Mouse (Mus musculus) embryonic facial prominence, embryonic 14.5 days (tissue): ENCODE results near the gene Ubxn11. TPM values are rescaled to one million over a fixed set of nuclear protein-coding genes. Genes with fewer than 3 reads are reported as not detected.
A peak's percentile ranks its signal among the peaks of the same experiment; 100 is the strongest.

ENCODE experiments used
- ATAC-seq: fragments of 200-750 bp; cut with Nextera tagmentation; 2 replicates; pipeline ENCODE4 v1.8.0; 2017; ENCODE audit warnings: low read depth, moderate number of reproducible peaks, moderate TSS enrichment
- DNase-seq: peaks from one replicate; pipeline ENCODE4 v3.0.0-alpha.2; 2015; ENCODE audit warnings: low spot score
- H3K27ac ChIP-seq: fragments of 300-500 bp; sonication (generic); replicated peaks from 2 replicates; pipeline ENCODE4 v1.5.1; 2014; ENCODE audit warnings: low read depth, mild to moderate bottlenecking, low read length, moderate library complexity
- H3K27me3 ChIP-seq: fragments of 300-500 bp; sonication (generic); replicated peaks from 2 replicates; pipeline ENCODE4 v1.6.1; 2014; ENCODE audit warnings: low read length; ENCODE audit not compliant: control insufficient read depth, insufficient read depth
- H3K36me3 ChIP-seq: fragments of 300-500 bp; sonication (generic); 2 replicates; pipeline ENCODE4 v1.6.1; 2014; ENCODE audit warnings: low read length, mixed read lengths; ENCODE audit not compliant: control insufficient read depth, insufficient read depth
- H3K4me1 ChIP-seq: fragments of 300-500 bp; sonication (generic); 2 replicates; pipeline ENCODE4 v1.6.1; 2014; ENCODE audit warnings: antibody characterized with exemption, low read length; ENCODE audit not compliant: control insufficient read depth, insufficient read depth
- H3K4me2 ChIP-seq: fragments of 300-500 bp; sonication (generic); 2 replicates; pipeline ENCODE4 v1.6.1; 2014; ENCODE audit warnings: low read depth, mild to moderate bottlenecking, low read length, moderate library complexity, mixed read lengths
- H3K4me3 ChIP-seq: fragments of 300-500 bp; sonication (generic); 2 replicates; pipeline ENCODE4 v1.5.1; 2014; ENCODE audit warnings: low read depth, mild to moderate bottlenecking, low read length
- H3K9ac ChIP-seq: fragments of 300-500 bp; sonication (generic); 2 replicates; pipeline ENCODE4 v1.6.1; 2014; ENCODE audit warnings: low read depth, mild to moderate bottlenecking, low read length, moderate library complexity, mixed read lengths
- H3K9me3 ChIP-seq: fragments of 300-500 bp; sonication (generic); 2 replicates; pipeline ENCODE4 v1.6.1; 2016; ENCODE audit warnings: low read length; ENCODE audit not compliant: control insufficient read depth
- WGBS: fragments of 180-500 bp; shearing (Covaris S2); extraction: QIAGEN DNeasy Blood & Tissue Kit; methylation state at CpG from one replicate; pipeline ENCODE4 v1.1.7; 2014; 5-methylcytosine and 5-hydroxymethylcytosine counted together
- polyA plus RNA-seq: library from polyadenylated mRNA; unstranded; fragments of >200 nt; fragmentation: Nextera tagmentation; extraction: Ambion mirVana; gene quantifications from 2 replicates; pipeline ENCODE4 v1.2.1, GENCODE M21; 2014

Ubxn11 gene
- polyA plus RNA-seq: 9.7 and 10.2 TPM in 2 replicates

- peak; percentile 96 for DNase-seq
- H3K4me3 ChIP-seq: peak within 1 kb of the TSS; percentile 75
- no peaks in the 10 kb centered on the region for H3K4me1 ChIP-seq
- no peaks in the 10 kb centered on the region for H3K27me3 ChIP-seq
- WGBS: 17% methylated on average over 34 of the region's 34 CpGs
- ATAC-seq: peak; percentile 99
- H3K36me3 ChIP-seq: no peaks in the 10 kb centered on the region
- H3K9ac ChIP-seq: peak within 1 kb of the TSS; percentile 72
- no peaks in the 10 kb centered on the region for H3K9me3 ChIP-seq
- H3K27ac ChIP-seq: no peak within 1 kb of the TSS
- H3K4me2 ChIP-seq: peak within 1 kb of the TSS; percentile 72
Measured at GRCm38 (mm10) chr4:134101979-134102741, at the start of gene Ubxn11. Ubxn11 (plus strand) TSS chr4:134102570.

GRCm38 (mm10) chr4:134053538-134053937 is 48.8 kb upstream of the Ubxn11 start, which contains the start of gene Zfp683:
Zfp683 (plus strand) TSS chr4:134053838.
- H3K4me2 ChIP-seq: no peak within 1 kb of the TSS
- H3K9me3 ChIP-seq: no peaks in the 10 kb centered on the region
- peaks cover 5% of the 10 kb centered on the region; the same call in 1 of the 2 replicates for H3K4me1 ChIP-seq
- WGBS: 89% methylated on average over 3 of the region's 3 CpGs
- no peak for ATAC-seq
- no peaks in the 10 kb centered on the region for H3K27me3 ChIP-seq
- H3K4me3 ChIP-seq: no peak within 1 kb of the TSS
- no peaks in the 10 kb centered on the region for H3K36me3 ChIP-seq
- DNase-seq: no peak
- H3K27ac ChIP-seq: no peak within 1 kb of the TSS
- no peak within 1 kb of the TSS for H3K9ac ChIP-seq

GRCm38 (mm10) chr4:134058166-134058715 is 44.1 kb upstream of the Ubxn11 start:
- Histone ChIP-seq H3K27me3 (no peaks in the 10 kb centered on the region), H3K4me1 (no peaks in the 10 kb centered on the region), H3K9ac (no peak overlapping the region), H3K36me3 (no peaks in the 10 kb centered on the region), H3K9me3 (no peaks in the 10 kb centered on the region), H3K27ac (no peak overlapping the region), H3K4me2 (0 out of 2 replicates have a peak overlapping the region, but pooled peaks have one; percentile 10), H3K4me3 (0 out of 2 replicates have a peak overlapping the region, but pooled peaks have one; percentile 2)
- ATAC-seq: no peak
- 26% methylated on average over 14 of the region's 14 CpGs for WGBS
- DNase-seq: no peak

GRCm38 (mm10) chr4:134058908-134059307 is 43.5 kb upstream of the Ubxn11 start:
- DNase-seq: no peak

GRCm38 (mm10) chr4:134060135-134060865 is 42.1 kb upstream of the Ubxn11 start, which contains the start of gene Crybg2:
Crybg2 (plus strand) TSS chr4:134060815.
- no peak for ATAC-seq
- Histone ChIP-seq H3K27ac (no peak within 1 kb of the TSS), H3K4me3 (no peak within 1 kb of the TSS), H3K36me3 (no peaks in the 10 kb centered on the region), H3K4me2 (no peak within 1 kb of the TSS), H3K4me1 (no peaks in the 10 kb centered on the region), H3K27me3 (peaks cover 5% of the 10 kb centered on the region; the same call in 1 of the 2 replicates), H3K9ac (no peak within 1 kb of the TSS), H3K9me3 (no peaks in the 10 kb centered on the region)
- WGBS: 44% methylated on average over 25 of the region's 28 CpGs
- DNase-seq: no peak

More at GRCm38 (mm10) chr4:134058908-134059307, 43.5 kb upstream of the Ubxn11 start:
- H3K4me2 ChIP-seq: no peak overlapping the region
- H3K4me1 ChIP-seq: no peaks in the 10 kb centered on the region
- no peak overlapping the region for H3K4me3 ChIP-seq
- H3K27me3 ChIP-seq: no peaks in the 10 kb centered on the region
- no peak for ATAC-seq
- H3K9me3 ChIP-seq: no peaks in the 10 kb centered on the region
- H3K9ac ChIP-seq: no peak overlapping the region
- 79% methylated on average over 6 of the region's 6 CpGs for WGBS
- no peak overlapping the region for H3K27ac ChIP-seq
- H3K36me3 ChIP-seq: no peaks in the 10 kb centered on the region

GRCm38 (mm10) chr4:134061166-134061830 is 41.1 kb upstream of the Ubxn11 start:
- Histone ChIP-seq H3K4me3 (no peak overlapping the region), H3K27ac (no peak overlapping the region), H3K4me2 (no peak overlapping the region), H3K9me3 (no peaks in the 10 kb centered on the region), H3K36me3 (no peaks in the 10 kb centered on the region), H3K27me3 (peaks cover 11% of the 10 kb centered on the region; the same call in 1 of the 2 replicates), H3K9ac (no peak overlapping the region), H3K4me1 (no peaks in the 10 kb centered on the region)
- DNase-seq: no peak
- ATAC-seq: no peak
- 69% methylated on average over 18 of the region's 18 CpGs for WGBS

- Histone ChIP-seq H3K4me1 (no peaks in the 10 kb centered on the region), H3K27me3 (peaks cover 11% of the 10 kb centered on the region), H3K4me3 (no peak overlapping the region), H3K9me3 (no peaks in the 10 kb centered on the region), H3K4me2 (no peak overlapping the region), H3K27ac (no peak overlapping the region), H3K9ac (no peak overlapping the region), H3K36me3 (no peaks in the 10 kb centered on the region)
- DNase-seq: peak; percentile 39
- ATAC-seq: peak; percentile 35; the same call in 1 of the 2 replicates
- 39% methylated on average over 7 of the region's 8 CpGs for WGBS
Measured at GRCm38 (mm10) chr4:134061944-134062446, 40.4 kb upstream of the Ubxn11 start.

- no peak for DNase-seq
- no peaks in the 10 kb centered on the region for H3K4me1 ChIP-seq
- no peak for ATAC-seq
- H3K27ac ChIP-seq: no peak overlapping the region
- H3K9me3 ChIP-seq: no peaks in the 10 kb centered on the region
- no peak overlapping the region for H3K4me2 ChIP-seq
- 60% methylated on average over 8 of the region's 8 CpGs for WGBS
- H3K4me3 ChIP-seq: no peak overlapping the region
- H3K36me3 ChIP-seq: no peaks in the 10 kb centered on the region
- H3K9ac ChIP-seq: no peak overlapping the region
- peaks cover 11% of the 10 kb centered on the region for H3K27me3 ChIP-seq
Measured at GRCm38 (mm10) chr4:134062561-134062960, 39.8 kb upstream of the Ubxn11 start.
